Mouse (Mus musculus): Measurements from ENCODE around the gene Zc3h6. TPM values are rescaled to one million over a fixed set of nuclear protein-coding genes. Genes with fewer than 3 reads are reported as not detected.

Zc3h6 gene
- polyA plus RNA-seq, 1 experiment from 2014 or later = 1.6 TPM

- Histone ChIP-seq H3K4me2 (ENCODE audit: low read depth) (no peak overlapping the region), H3K36me3 (ENCODE audit: control insufficient read depth, insufficient read depth, low read length) (no peaks in the 10 kb centered on the region), H3K9me3 (ENCODE audit: control insufficient read depth, low read length) (0 out of 2 replicates have a peak, but pooled peaks cover 3% of the 10 kb centered on the region), H3K4me1 (ENCODE audit: control insufficient read depth, insufficient read depth, low read length) (peaks cover 1% of the 10 kb centered on the region; the same call in 1 of the 2 replicates), H3K9ac (ENCODE audit: low read length) (no peak overlapping the region), H3K27me3 (ENCODE audit: control insufficient read depth, insufficient read depth, low read length) (no peaks in the 10 kb centered on the region), H3K27ac (ENCODE audit: low read depth, low read length) (no peak overlapping the region), H3K4me3 (ENCODE audit: low read depth, low read length) (no peak overlapping the region)
- WGBS = 81% methylated on average over 10 of the region's 10 CpGs
- ATAC-seq (ENCODE audit: insufficient read depth, low FRiP score, low TSS enrichment) (no peak), DNase-seq (ENCODE audit: low spot score) (no peak)
Observed at GRCm38 (mm10) chr2:129061456-129062059, 94.4 kb downstream of the Zc3h6 start.

- peak; percentile 89 for DNase-seq (ENCODE audit: low spot score)
- under 1% methylated on average over 51 of the region's 62 CpGs for WGBS
- H3K27ac ChIP-seq (ENCODE audit: low read depth, low read length) = peak within 1 kb of the TSS; percentile 68
Observed at GRCm38 (mm10) chr2:129065437-129066282, 98.5 kb downstream of the Zc3h6 start, which contains the start of gene Ttl. TSS of gene Ttl (plus strand) at chr2:129065942.

GRCm38 (mm10) chr2:129066326-129066725 lies 99.1 kb downstream of the Zc3h6 start:
- H3K4me1 ChIP-seq (ENCODE audit: control insufficient read depth, insufficient read depth, low read length) = peaks cover 8% of the 10 kb centered on the region; the same call in 1 of the 2 replicates
- ATAC-seq (ENCODE audit: insufficient read depth, low FRiP score, low TSS enrichment) (peak; percentile 69), DNase-seq (ENCODE audit: low spot score) (peak; percentile 73)
- H3K9ac ChIP-seq (ENCODE audit: low read length) = peak overlapping the region; percentile 87
- H3K9me3 ChIP-seq (ENCODE audit: control insufficient read depth, low read length) = no peaks in the 10 kb centered on the region
- under 1% methylated on average over 20 of the region's 20 CpGs for WGBS
- H3K27ac ChIP-seq (ENCODE audit: low read depth, low read length) = peak overlapping the region; percentile 68
- peak overlapping the region; percentile 74 for H3K4me2 ChIP-seq (ENCODE audit: low read depth)
- H3K27me3 ChIP-seq (ENCODE audit: control insufficient read depth, insufficient read depth, low read length) = no peaks in the 10 kb centered on the region
- H3K4me3 ChIP-seq (ENCODE audit: low read depth, low read length) = peak overlapping the region; percentile 92
- no peaks in the 10 kb centered on the region for H3K36me3 ChIP-seq (ENCODE audit: control insufficient read depth, insufficient read depth, low read length)

More at GRCm38 (mm10) chr2:129065437-129066282, 98.5 kb downstream of the Zc3h6 start, which contains the start of gene Ttl:
- no peaks in the 10 kb centered on the region for H3K9me3 ChIP-seq (ENCODE audit: control insufficient read depth, low read length)
- peak within 1 kb of the TSS; percentile 92 for H3K4me3 ChIP-seq (ENCODE audit: low read depth, low read length)
- peak within 1 kb of the TSS; percentile 87 for H3K9ac ChIP-seq (ENCODE audit: low read length)
- H3K4me2 ChIP-seq (ENCODE audit: low read depth) = peak within 1 kb of the TSS; percentile 74
- peaks cover 8% of the 10 kb centered on the region; the same call in 1 of the 2 replicates for H3K4me1 ChIP-seq (ENCODE audit: control insufficient read depth, insufficient read depth, low read length)
- peak; percentile 97 for ATAC-seq (ENCODE audit: insufficient read depth, low FRiP score, low TSS enrichment)
- no peaks in the 10 kb centered on the region for H3K27me3 ChIP-seq (ENCODE audit: control insufficient read depth, insufficient read depth, low read length)
- no peaks in the 10 kb centered on the region for H3K36me3 ChIP-seq (ENCODE audit: control insufficient read depth, insufficient read depth, low read length)

Small RNA genes within 50 kb of the gene (microRNA-seq; reads per million reads assigned to microRNA genes)
- gene Gm22859 = not detected

Other genes starting within 250 kb of the Zc3h6 start
- 24.0 and 25.7 TPM in 2 replicates for gene Tmem87b, start 149.3 kb upstream of the Zc3h6 start, polyA plus RNA-seq (2014; fragmentation: Nextera tagmentation; extraction: Ambion mirVana)
- 1.9 and 2.0 TPM in 2 replicates for gene Fbln7, start 104.4 kb upstream of the Zc3h6 start, polyA plus RNA-seq (2014; fragmentation: Nextera tagmentation; extraction: Ambion mirVana)
- 9.1 and 9.9 TPM in 2 replicates for gene Zc3h8, start 23.3 kb upstream of the Zc3h6 start, polyA plus RNA-seq (2014; fragmentation: Nextera tagmentation; extraction: Ambion mirVana)
- gene Gm10762, start 323 bp downstream of the Zc3h6 start, polyA plus RNA-seq (2014; fragmentation: Nextera tagmentation; extraction: Ambion mirVana) = 15.8 and 17.9 TPM in 2 replicates
- 0.19 and 0.24 TPM in 2 replicates for gene Vinac1, start 80.8 kb downstream of the Zc3h6 start, polyA plus RNA-seq (2014; fragmentation: Nextera tagmentation; extraction: Ambion mirVana)
- gene Ttl, start 98.5 kb downstream of the Zc3h6 start, polyA plus RNA-seq (2014; fragmentation: Nextera tagmentation; extraction: Ambion mirVana) = 19.6 and 21.3 TPM in 2 replicates
- gene Polr1b, start 133.6 kb downstream of the Zc3h6 start, polyA plus RNA-seq (2014; fragmentation: Nextera tagmentation; extraction: Ambion mirVana) = 18.2 and 19.4 TPM in 2 replicates
- 23.1 and 26.4 TPM in 2 replicates for gene Chchd5, start 162.3 kb downstream of the Zc3h6 start, polyA plus RNA-seq (2014; fragmentation: Nextera tagmentation; extraction: Ambion mirVana)
- 50.8 and 56.5 TPM in 2 replicates for gene Slc20a1, start 231.4 kb downstream of the Zc3h6 start, polyA plus RNA-seq (2014; fragmentation: Nextera tagmentation; extraction: Ambion mirVana)

All from neural tube, embryonic 11.5 days (tissue).